Mouse (Mus musculus) megakaryocyte, adult 5-6 weeks (primary cell): ENCODE data around the gene Foxa2. TPM values are rescaled to one million over a fixed set of nuclear protein-coding genes. Genes with fewer than 3 reads are reported as not detected.

Source experiments
- ATAC-seq: 2 replicates; pipeline ENCODE4 v1.8.0; 2016; ENCODE audit warnings: mild to moderate bottlenecking, inconsistent platforms; ENCODE audit not compliant: poor library complexity, severe bottlenecking
- total RNA-seq, 2 experiments: library from RNA; stranded (forward) in 1 of 2; stranded (reverse) in 1 of 2; fragments of 153-499, 151-499 nt in 1 of 2; fragments of 221-1000, 200-1000 nt in 1 of 2; gene quantifications; 2 replicates each; pipeline versions ENCODE4 v1.2.3 to v1.2.4; 2015 to 2017

Gene Foxa2
- total RNA-seq, 2 experiments from 2014 or later = not detected

GRCm38 (mm10) chr2:148004554-148005521 lies 41.9 kb downstream of the Foxa2 start:
- ATAC-seq = no peak

- no peak for ATAC-seq
These were observed 43.3 kb downstream of the Foxa2 start for GRCm38 (mm10) chr2:148003511-148003910.

DNA sequence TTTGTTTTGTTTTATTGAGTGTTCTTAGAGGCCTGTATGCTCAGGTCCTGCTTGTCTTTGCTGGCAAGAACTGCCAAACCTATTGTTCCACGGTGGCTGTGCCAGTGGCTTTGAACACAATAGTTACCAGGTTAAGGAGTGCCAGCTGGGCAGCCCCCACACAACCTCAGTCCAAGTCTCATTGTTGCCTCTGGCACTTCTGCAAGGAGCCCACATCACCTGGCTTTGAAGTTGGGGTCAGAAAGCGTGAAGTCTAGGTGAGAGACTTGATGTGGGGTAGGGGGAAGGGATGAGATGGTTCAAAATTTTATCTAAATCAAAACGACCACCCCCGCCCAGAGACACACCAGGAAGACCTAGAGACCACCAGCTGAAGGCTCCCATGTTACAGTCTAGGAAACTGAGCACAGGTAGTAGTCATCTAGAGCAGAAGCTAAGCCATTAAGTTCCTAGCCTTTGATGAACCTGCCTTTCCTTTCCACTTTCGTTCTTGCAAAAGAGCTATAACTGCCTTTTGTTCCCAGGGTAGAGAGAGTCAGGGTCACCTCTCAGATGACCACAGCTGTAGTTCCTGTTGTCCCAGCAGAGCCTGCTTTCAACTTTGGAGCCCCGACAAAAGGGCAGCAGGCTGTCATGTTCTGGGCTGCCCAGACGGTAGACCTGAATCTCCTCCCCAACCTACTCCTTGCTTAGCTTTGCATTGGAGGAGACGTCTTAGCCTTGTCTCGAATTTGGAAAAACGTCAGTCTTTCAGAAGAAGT lies 48.4 kb downstream of the Foxa2 start:
- ATAC-seq = no peak

GRCm38 (mm10) chr2:147996781-147997180 lies 50.0 kb downstream of the Foxa2 start:
- no peak for ATAC-seq

GRCm38 (mm10) chr2:147993821-147994220 lies 52.9 kb downstream of the Foxa2 start:
- no peak for ATAC-seq

DNA sequence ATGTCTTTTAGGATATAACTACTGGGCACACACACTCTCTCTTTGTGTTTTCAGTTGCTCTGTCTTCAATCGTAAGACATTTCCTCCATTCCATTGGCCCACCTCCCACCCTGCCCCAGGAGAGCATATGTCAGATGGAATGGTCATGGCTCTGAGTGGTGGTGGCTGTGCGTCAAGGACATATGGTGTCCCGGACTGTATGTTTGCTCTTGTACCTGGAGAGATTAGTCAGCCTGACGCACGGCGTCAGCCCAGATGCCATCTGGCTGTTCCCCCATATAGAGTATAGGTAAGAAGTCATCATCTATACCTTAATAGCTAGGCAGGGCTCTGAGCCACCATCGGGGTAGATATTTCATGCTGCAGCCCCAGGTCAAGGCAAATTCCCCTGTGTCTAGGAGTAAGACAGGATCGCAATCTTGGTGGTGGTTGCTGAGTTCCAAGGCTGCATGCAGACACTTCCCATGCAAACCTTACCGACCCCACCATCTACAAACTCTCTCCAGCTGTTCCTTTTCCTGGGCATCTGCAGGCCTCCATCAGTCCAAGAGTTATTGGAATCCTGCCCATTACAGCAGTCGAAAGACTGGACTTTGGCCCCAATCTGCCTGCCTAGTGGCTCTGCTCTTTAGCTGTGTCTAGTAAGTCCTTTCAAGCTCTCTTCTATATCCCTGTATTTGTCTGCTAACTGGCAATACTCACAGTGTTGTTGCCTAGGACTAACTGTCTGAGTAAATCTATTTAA lies 53.7 kb downstream of the Foxa2 start:
- no peak for ATAC-seq
